Mouse (Mus musculus) pancreas, adult 10 weeks (tissue): ENCODE data around the gene Shc4. TPM values are rescaled to one million over a fixed set of nuclear protein-coding genes. Genes with fewer than 3 reads are reported as not detected.

ENCODE experiments used
- polyA plus RNA-seq: library from polyadenylated mRNA; stranded (reverse); fragments of 350-450 nt; fragmentation: Illumina TruSeq; extraction: RNeasy Lipid Tissue Mini Kit (QIAGEN cat#74804); gene quantifications from one replicate; pipeline ENCODE4 v1.2.3, GENCODE M21; 2015; ENCODE audit warnings: low read depth, low replicate concordance; ENCODE audit not compliant: insufficient read depth

Gene Shc4
- not detected for polyA plus RNA-seq

GRCm38 (mm10) chr2:125724086-125724430 is at the start of gene Shc4:
Gene Shc4, minus strand, starts transcription at chr2:125724148.

GRCm38 (mm10) chr2:125672957-125673631 is 50.9 kb downstream of the Shc4 start, which contains the start of gene Eid1:
Gene Eid1, plus strand, starts transcription at chr2:125673095.

DNA sequence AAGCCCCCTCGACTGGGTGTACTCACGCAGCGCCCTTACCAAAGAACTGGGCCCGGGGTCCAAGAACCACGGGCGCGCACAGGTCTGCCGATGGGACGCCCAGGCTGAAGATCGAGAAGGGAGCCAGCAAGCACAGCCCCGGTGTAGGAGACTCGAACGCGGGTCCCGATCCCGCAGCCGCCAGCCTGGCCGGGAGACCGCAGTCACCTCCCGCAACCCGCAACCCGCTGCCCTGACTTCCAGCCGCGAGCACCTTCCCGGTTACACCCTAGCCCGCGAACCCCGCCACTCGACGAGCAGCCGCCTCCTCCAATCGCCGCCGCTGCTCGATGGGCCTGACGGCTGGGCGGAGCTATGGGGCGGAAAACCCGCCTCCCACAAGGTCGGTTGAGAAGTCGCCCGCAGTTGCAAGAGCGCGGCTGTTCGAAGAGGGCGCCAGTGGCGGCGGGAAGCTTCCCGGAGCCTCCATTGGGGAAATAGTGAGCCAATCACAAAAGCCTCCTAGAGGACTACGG is 99.1 kb downstream of the Shc4 start, which contains the start of gene Cep152:
Gene Cep152 (minus strand): TSS at position 277 of the 515 bp plus-strand sequence.

Other genes with a start within 250 kb of the Shc4 start
- not detected for gene Gm9913, start 219.1 kb downstream of the Shc4 start, polyA plus RNA-seq
- 11.5 TPM for gene Fbn1, start 216.2 kb downstream of the Shc4 start, polyA plus RNA-seq
- 1.4 TPM for gene Cep152, start 99.0 kb downstream of the Shc4 start, polyA plus RNA-seq
- gene Eid1, start 51.1 kb downstream of the Shc4 start, polyA plus RNA-seq: 23.2 TPM
- 5.6 TPM for gene Secisbp2l, start 58.7 kb upstream of the Shc4 start, polyA plus RNA-seq
- gene Galk2, start 135.0 kb upstream of the Shc4 start, polyA plus RNA-seq: 6.8 TPM
- gene Cops2, start 135.0 kb upstream of the Shc4 start, polyA plus RNA-seq: 13.3 TPM